ENCODE assay signal across 27 mouse cellular contexts in genomic region chr3:53231112-53231511, GRCm38 (mm10).
DNase-seq lines count a peak whose midpoint lies in the region; ATAC-seq lines count a peak whose summit lies in the region.
"Had no signal": no experiment of that assay in that cellular context is flagged by ENCODE, and none has a peak within 500 bp of the region (broad histone marks: within the 10 kb centered on the region; RNA-seq: fewer than 3 reads in every experiment).

No protein-coding gene starts in this region.

- H3K4me2 ChIP-seq in heart, embryonic 13.5 days = no peak overlapping the region
- no peak overlapping the region for H3K4me2 ChIP-seq in limb, embryonic 13.5 days (replicated peaks)
- no peak overlapping the region for H3K4me2 ChIP-seq in forebrain, embryonic 13.5 days
- H3K4me2 ChIP-seq: embryonic facial prominence, embryonic 15.5 days; forebrain, embryonic 15.5 days; hindbrain, embryonic 13.5 days; lung, embryonic 14.5 days had no signal

- peaks cover 15% of the 10 kb centered on the region for H3K36me3 ChIP-seq in heart, embryonic 13.5 days
- H3K36me3 ChIP-seq in limb, embryonic 13.5 days = no peaks in the 10 kb centered on the region
- H3K36me3 ChIP-seq in limb, embryonic 10.5 days = no peaks in the 10 kb centered on the region
- no peaks in the 10 kb centered on the region for H3K36me3 ChIP-seq in forebrain, embryonic 13.5 days (ENCODE audit: poor library complexity, severe bottlenecking)
- H3K36me3 ChIP-seq: embryonic facial prominence, embryonic 10.5 days; embryonic facial prominence, embryonic 15.5 days; forebrain, embryonic 15.5 days; heart, embryonic 10.5 days; hindbrain, embryonic 13.5 days had no signal

- DNase-seq in heart, adult 8-10 months (ENCODE audit: low spot score) = no peak
- DNase-seq in limb, embryonic 10.5 days (ENCODE audit: low spot score) = no peak
- peak; percentile 10 for DNase-seq in ES-CJ7 (ENCODE audit: low read depth, low spot score)
- DNase-seq in adipocyte (ENCODE audit: low spot score) = peak; percentile 22
- no peak for DNase-seq in adrenal gland, adult 8-10 months
- DNase-seq: adrenal gland, postnatal 10 days; cerebellum, adult 8-10 months; cerebellum, postnatal 25 days; gastrocnemius, postnatal 10 days; heart, postnatal 36 days; kidney, postnatal 14 days; liver; lung, embryonic 14.5 days; midbrain, embryonic 14.5 days; thymus, postnatal 14 days had no signal

- no peak overlapping the region for H3K9ac ChIP-seq in heart, embryonic 13.5 days
- H3K9ac ChIP-seq in limb, embryonic 13.5 days = no peak overlapping the region
- no peak overlapping the region for H3K9ac ChIP-seq in forebrain, embryonic 13.5 days
- H3K9ac ChIP-seq: embryonic facial prominence, embryonic 15.5 days; forebrain, embryonic 15.5 days; hindbrain, embryonic 13.5 days; liver, embryonic 14.5 days; lung, embryonic 14.5 days had no signal

- WGBS in heart, embryonic 13.5 days = 59% methylated on average over 3 of the region's 3 CpGs
- 36% methylated on average over 3 of the region's 3 CpGs for WGBS in limb, embryonic 13.5 days
- WGBS in limb, embryonic 10.5 days = 68% methylated on average over 3 of the region's 3 CpGs
- 56% methylated on average over 3 of the region's 3 CpGs for WGBS in forebrain, embryonic 13.5 days

- H3K4me3 ChIP-seq in heart, embryonic 13.5 days = no peak overlapping the region
- no peak overlapping the region for H3K4me3 ChIP-seq in limb, embryonic 13.5 days
- no peak overlapping the region for H3K4me3 ChIP-seq in limb, embryonic 10.5 days
- no peak overlapping the region for H3K4me3 ChIP-seq in forebrain, embryonic 13.5 days
- H3K4me3 ChIP-seq: embryonic facial prominence, embryonic 10.5 days; embryonic facial prominence, embryonic 15.5 days; forebrain, embryonic 15.5 days; heart, embryonic 10.5 days; hindbrain, embryonic 13.5 days; left cerebral cortex, adult 2 months had no signal

- H3K4me1 ChIP-seq in heart, embryonic 13.5 days = peaks cover 48% of the 10 kb centered on the region
- H3K4me1 ChIP-seq in limb, embryonic 13.5 days = peaks cover 25% of the 10 kb centered on the region
- no peaks in the 10 kb centered on the region; the same call in 1 of the 2 replicates for H3K4me1 ChIP-seq in limb, embryonic 10.5 days
- peaks cover 7% of the 10 kb centered on the region for H3K4me1 ChIP-seq in forebrain, embryonic 13.5 days
- H3K4me1 ChIP-seq: hindbrain, embryonic 13.5 days had no signal

- no peak for ATAC-seq in heart, embryonic 13.5 days (ENCODE audit: extremely low read depth, insufficient number of reproducible peaks, low FRiP score, low TSS enrichment)
- ATAC-seq in limb, embryonic 13.5 days (ENCODE audit: low FRiP score, low read depth) = peak; percentile 74
- no peak for ATAC-seq in forebrain, embryonic 13.5 days
- ATAC-seq: activated CD4-positive, CD25-positive, alpha-beta regulatory T cell, adult 4 months; forebrain, embryonic 15.5 days; intestine, embryonic 16.5 days had no signal

- H3K27me3 ChIP-seq in heart, embryonic 13.5 days (replicated peaks) = no peaks in the 10 kb centered on the region
- no peaks in the 10 kb centered on the region for H3K27me3 ChIP-seq in limb, embryonic 13.5 days
- no peaks in the 10 kb centered on the region for H3K27me3 ChIP-seq in limb, embryonic 10.5 days (ENCODE audit: low read depth, poor library complexity, severe bottlenecking)
- H3K27me3 ChIP-seq in forebrain, embryonic 13.5 days = no peaks in the 10 kb centered on the region
- H3K27me3 ChIP-seq: forebrain, embryonic 15.5 days; hindbrain, embryonic 13.5 days had no signal

- no peaks in the 10 kb centered on the region for H3K9me3 ChIP-seq in heart, embryonic 13.5 days
- no peaks in the 10 kb centered on the region for H3K9me3 ChIP-seq in limb, embryonic 13.5 days
- H3K9me3 ChIP-seq in limb, embryonic 10.5 days (replicated peaks) = no peaks in the 10 kb centered on the region
- H3K9me3 ChIP-seq in forebrain, embryonic 13.5 days (replicated peaks) = no peaks in the 10 kb centered on the region
- H3K9me3 ChIP-seq: embryonic facial prominence, embryonic 15.5 days; forebrain, embryonic 15.5 days; heart, embryonic 10.5 days; hindbrain, embryonic 13.5 days had no signal

- H3K27ac ChIP-seq in heart, embryonic 13.5 days (replicated peaks) = peak overlapping the region; percentile 57; the same call in 1 of the 2 replicates
- peak overlapping the region; percentile 67; the same call in 1 of the 2 replicates for H3K27ac ChIP-seq in limb, embryonic 13.5 days
- no peak overlapping the region for H3K27ac ChIP-seq in limb, embryonic 10.5 days
- H3K27ac ChIP-seq in forebrain, embryonic 13.5 days = no peak overlapping the region
- H3K27ac ChIP-seq: embryonic facial prominence, embryonic 10.5 days; heart, embryonic 10.5 days; hindbrain, embryonic 13.5 days; left cerebral cortex, adult 2 months; liver, embryonic 14.5 days had no signal

Comparison
In these comparisons a context has a peak if more than half of its experiments do, and no peak if none do; other contexts are left out.
1. H3K27ac ChIP-seq: peak in heart, embryonic 13.5 days (single experiment) and limb, embryonic 13.5 days (single experiment); none in limb, embryonic 10.5 days (single experiment) and forebrain, embryonic 13.5 days (single experiment).
2. DNase-seq: peak in ES-CJ7 (single experiment) and adipocyte (single experiment); none in heart, adult 8-10 months (single experiment), limb, embryonic 10.5 days (single experiment) and adrenal gland, adult 8-10 months (single experiment).